ENCODE assay signal across 8 mouse cellular contexts in the genomic region with DNA sequence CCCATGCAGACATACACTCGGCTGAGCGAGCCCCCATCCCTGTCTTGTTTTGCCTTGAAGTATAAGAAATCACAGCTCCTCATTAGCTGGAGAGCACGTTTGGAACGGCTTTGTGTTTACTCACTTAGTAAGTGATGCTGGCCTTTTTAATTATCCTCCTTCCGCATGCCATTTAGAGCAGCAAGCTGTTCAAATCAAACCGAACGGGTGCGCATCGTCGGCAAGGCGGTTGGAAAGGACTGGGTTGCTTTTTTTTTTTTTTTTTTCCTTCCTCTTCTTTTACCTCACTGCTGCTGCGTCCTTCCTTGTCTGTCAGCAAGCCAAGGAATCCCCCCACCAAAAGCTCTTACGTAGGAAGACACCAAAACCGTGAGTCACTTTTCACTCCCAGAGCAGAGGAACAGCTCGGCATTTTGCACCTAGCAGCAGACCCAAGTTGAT.
A peak's percentile ranks its signal among the peaks of the same experiment; 100 is the strongest.
DNase-seq lines count a peak whose midpoint lies in the region; ATAC-seq and TF ChIP-seq lines count a peak whose summit lies in the region.
"Had no signal": no experiment of that assay in that cellular context is flagged by ENCODE, and none has a peak within 500 bp of the region (broad histone marks: within the 10 kb centered on the region; RNA-seq: fewer than 3 reads in every experiment).

No protein-coding gene starts in this region.

- H3K9me3 ChIP-seq in forebrain, embryonic 10.5 days: no peaks in the 10 kb centered on the region
- H3K9me3 ChIP-seq in hindbrain, postnatal 0 days (ENCODE audit: low read length): no peaks in the 10 kb centered on the region
- H3K9me3 ChIP-seq in neural tube, embryonic 14.5 days (ENCODE audit: control insufficient read depth, low read length): no peaks in the 10 kb centered on the region

- peak; percentile 70 for DNase-seq in brain, adult 2 months (ENCODE audit: low read depth, low spot score)
- DNase-seq in forebrain, embryonic 10.5 days (ENCODE audit: extremely low spot score, low spot score): no peak
- peak; percentile 65 for DNase-seq in hindbrain, postnatal 0 days (ENCODE audit: low spot score)
- no peak for DNase-seq in gastrocnemius, postnatal 4 days (ENCODE audit: low spot score in 2 of 2)
- DNase-seq in adrenal gland, postnatal 25 days: no peak
- no peak for DNase-seq in thymus, postnatal 36 days

- no peaks in the 10 kb centered on the region for H3K36me3 ChIP-seq in forebrain, embryonic 10.5 days (replicated peaks)
- no peaks in the 10 kb centered on the region for H3K36me3 ChIP-seq in hindbrain, postnatal 0 days (ENCODE audit: insufficient read depth, low read length)
- H3K36me3 ChIP-seq in neural tube, embryonic 14.5 days (ENCODE audit: control insufficient read depth, insufficient read depth, low read length): no peaks in the 10 kb centered on the region
- H3K36me3 ChIP-seq: G1E had no signal

- H3K27ac ChIP-seq in forebrain, embryonic 10.5 days: 0 out of 2 replicates have a peak overlapping the region, but pooled peaks have one; percentile 30
- H3K27ac ChIP-seq in hindbrain, postnatal 0 days: peak overlapping the region; percentile 67
- peak overlapping the region; percentile 64 for H3K27ac ChIP-seq in neural tube, embryonic 14.5 days (ENCODE audit: low read depth, low read length)

- 80% methylated on average over 15 of the region's 15 CpGs for WGBS in forebrain, embryonic 10.5 days
- 20% methylated on average over 15 of the region's 15 CpGs for WGBS in hindbrain, postnatal 0 days
- 27% methylated on average over 15 of the region's 15 CpGs for WGBS in neural tube, embryonic 14.5 days

- no peaks in the 10 kb centered on the region for H3K27me3 ChIP-seq in forebrain, embryonic 10.5 days (ENCODE audit: poor library complexity, severe bottlenecking)
- no peaks in the 10 kb centered on the region for H3K27me3 ChIP-seq in hindbrain, postnatal 0 days (ENCODE audit: insufficient read depth, low read length)
- no peaks in the 10 kb centered on the region for H3K27me3 ChIP-seq in neural tube, embryonic 14.5 days (ENCODE audit: control insufficient read depth, insufficient read depth, low read length)

- no peak for TF ChIP-seq CTCF in hindbrain, postnatal 0 days (IDR thresholded peaks at IDR 0.05; ENCODE audit: low read depth)

- H3K4me3 ChIP-seq in forebrain, embryonic 10.5 days: no peak overlapping the region
- peak overlapping the region; percentile 37 for H3K4me3 ChIP-seq in hindbrain, postnatal 0 days (ENCODE audit: low read length)
- H3K4me3 ChIP-seq in neural tube, embryonic 14.5 days (ENCODE audit: low read depth, low read length): peak overlapping the region; percentile 25

- ATAC-seq in hindbrain, postnatal 0 days: no peak
- ATAC-seq in neural tube, embryonic 14.5 days (ENCODE audit: low read depth): no peak

- H3K4me2 ChIP-seq in hindbrain, postnatal 0 days (ENCODE audit: low read depth, low read length): peak overlapping the region; percentile 68
- H3K4me2 ChIP-seq in neural tube, embryonic 14.5 days (ENCODE audit: low read depth, low read length): peak overlapping the region; percentile 49

- peak overlapping the region; percentile 40 for H3K9ac ChIP-seq in hindbrain, postnatal 0 days (replicated peaks; ENCODE audit: low read length)
- peak overlapping the region; percentile 53 for H3K9ac ChIP-seq in neural tube, embryonic 14.5 days (replicated peaks; ENCODE audit: low read depth, low read length)

- peaks cover 39% of the 10 kb centered on the region for H3K4me1 ChIP-seq in forebrain, embryonic 10.5 days
- H3K4me1 ChIP-seq in hindbrain, postnatal 0 days (ENCODE audit: insufficient read depth, low read length): no peaks in the 10 kb centered on the region; the same call in 1 of the 2 replicates
- peaks cover 13% of the 10 kb centered on the region for H3K4me1 ChIP-seq in neural tube, embryonic 14.5 days (ENCODE audit: control insufficient read depth, insufficient read depth, low read length)

Comparison
In these comparisons a context has a peak if more than half of its experiments do, and no peak if none do; other contexts are left out.
1. DNase-seq: peak in brain, adult 2 months (single experiment) and hindbrain, postnatal 0 days (single experiment); none in forebrain, embryonic 10.5 days (single experiment), gastrocnemius, postnatal 4 days (0 of 2), adrenal gland, postnatal 25 days (single experiment) and thymus, postnatal 36 days (0 of 2).
2. Peak in every context shown above with its lines, with median percentiles within 50 percentile points of each other: H3K27ac ChIP-seq.